Mouse (Mus musculus): ENCODE measurements around the gene Il6ra.

The Il6ra gene

DNA sequence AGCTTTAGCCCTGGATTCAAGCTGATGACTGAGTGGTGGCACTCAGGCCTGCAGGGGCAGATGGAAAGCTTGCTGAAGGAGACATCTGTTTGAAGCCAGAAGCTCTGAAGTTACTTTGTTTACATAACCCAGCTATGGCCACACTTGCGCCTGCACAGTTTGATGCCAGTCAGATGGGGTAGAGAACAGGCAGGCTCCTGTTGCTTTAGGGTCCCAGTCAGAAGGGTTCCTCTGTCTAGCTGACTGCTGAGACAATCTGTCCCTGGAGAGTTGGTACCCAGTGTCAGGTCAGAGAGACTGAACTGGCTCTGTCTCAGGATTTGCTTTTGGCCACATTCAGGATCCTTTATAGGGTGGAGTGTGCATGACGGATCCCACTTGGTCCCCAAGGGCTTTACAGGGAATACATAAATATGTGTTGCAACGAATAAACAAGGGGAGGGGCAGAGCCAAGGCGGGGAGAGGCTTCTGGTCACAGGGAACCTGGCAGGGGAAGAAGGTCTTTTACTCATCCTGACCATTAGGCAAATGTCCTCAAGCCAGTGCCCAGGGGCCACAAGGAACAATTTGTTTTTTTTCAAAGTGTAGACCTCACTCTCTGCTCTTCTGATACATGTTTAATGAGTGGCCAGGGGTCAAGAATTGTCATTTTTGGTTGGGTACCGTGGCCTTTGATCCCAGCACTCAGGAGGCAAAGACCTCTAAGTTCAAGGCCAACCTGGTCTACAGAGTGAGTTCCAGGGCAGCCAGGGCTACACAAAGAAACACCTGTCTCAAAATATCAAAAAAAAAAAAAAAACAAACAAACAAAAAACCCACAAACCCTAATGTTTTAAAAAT is 3.1 kb downstream of the Il6ra start:
- no peak for DNase-seq (ENCODE audit: low spot score)

DNA sequence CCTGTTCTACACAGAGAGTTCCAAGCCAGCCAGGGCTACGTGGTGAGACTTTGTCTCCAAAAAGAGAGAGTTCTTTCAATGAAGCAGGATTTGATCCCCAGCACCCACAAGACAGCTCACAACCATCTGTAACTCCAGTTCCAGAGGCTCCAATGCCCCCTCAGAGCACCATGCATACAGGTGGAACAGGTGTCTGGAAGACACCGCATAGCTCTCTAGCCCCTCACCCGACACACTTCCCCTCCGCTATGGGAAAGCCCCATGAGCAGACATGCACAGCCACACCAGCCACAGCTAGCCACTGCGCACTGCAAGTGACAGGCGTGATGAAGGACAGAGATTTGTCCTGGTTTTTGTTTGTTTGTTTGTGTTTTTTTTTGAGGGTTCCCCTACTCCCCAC is 4.2 kb downstream of the Il6ra start:
- DNase-seq (ENCODE audit: low spot score): no peak

DNA sequence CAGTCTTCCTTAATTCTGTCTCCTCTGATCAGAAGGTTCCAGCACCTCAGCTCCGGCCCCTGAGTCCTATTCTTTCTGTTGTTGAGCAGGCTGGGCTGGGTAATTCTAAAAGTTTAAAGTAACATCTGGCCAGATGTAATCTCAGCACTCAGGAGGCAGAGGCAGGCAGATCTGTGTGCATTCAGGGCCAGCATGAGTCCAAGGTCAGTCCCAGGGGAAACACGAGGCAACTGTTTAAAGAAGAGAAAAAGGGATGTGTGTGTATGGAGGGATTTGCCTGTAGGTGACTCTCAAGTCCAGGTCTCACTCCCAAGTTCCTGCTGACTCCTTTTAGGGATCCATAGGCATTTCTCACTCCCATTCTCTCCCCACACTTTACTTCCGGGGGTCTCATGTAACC is 5.2 kb downstream of the Il6ra start:
- no peak for DNase-seq (ENCODE audit: low spot score)

DNA sequence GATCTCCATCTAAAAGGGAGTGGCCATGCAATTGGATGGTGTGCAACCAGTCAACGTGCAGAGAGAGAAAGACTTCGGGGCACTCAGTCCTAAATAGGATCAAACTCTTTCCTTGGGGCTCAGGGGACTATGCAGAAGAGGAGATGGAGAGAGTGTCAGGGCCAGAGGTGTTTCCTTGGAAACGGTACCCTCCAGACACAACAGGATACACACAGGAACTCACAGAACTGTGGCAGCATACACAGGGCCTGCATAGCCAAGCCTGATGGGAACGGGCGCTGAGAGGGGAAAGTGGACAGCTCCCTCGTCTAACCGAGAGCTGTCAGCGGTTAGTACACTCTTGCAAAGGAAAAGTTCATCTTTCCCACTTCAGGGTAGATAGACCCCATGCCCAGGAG is 13.5 kb downstream of the Il6ra start:
- DNase-seq (ENCODE audit: low spot score): no peak

DNA sequence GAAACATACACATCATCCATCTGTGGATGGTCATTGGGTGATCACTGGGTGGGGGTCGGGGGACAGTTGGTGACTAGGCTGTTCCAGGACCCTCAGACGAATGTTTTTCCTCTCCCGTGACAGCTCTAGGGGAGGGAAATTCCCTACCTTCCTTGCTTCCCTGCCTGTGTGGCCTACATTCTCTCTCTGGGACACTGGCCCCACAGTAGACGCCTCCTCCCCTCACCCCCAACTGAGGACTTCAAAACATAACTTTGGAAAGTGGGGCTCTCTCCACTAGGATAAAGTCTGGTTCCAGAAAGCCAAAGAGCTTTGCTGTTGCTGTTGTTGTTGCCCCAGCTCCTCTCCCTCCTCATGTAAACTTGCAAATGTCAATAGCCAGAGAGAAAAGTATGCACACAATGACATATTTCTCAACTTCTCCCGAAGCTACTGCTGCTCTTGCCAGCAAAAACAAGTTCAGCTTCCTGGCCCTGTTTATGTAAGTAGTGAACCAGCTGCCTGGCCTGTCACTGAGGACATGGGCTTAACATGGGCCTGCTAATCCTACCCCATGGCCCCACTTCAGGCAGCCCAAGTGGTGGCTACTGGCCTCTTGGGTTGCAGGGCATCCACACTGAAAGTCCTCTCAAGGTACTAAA is 14.0 kb downstream of the Il6ra start:
- no peak for DNase-seq (ENCODE audit: low spot score)

DNA sequence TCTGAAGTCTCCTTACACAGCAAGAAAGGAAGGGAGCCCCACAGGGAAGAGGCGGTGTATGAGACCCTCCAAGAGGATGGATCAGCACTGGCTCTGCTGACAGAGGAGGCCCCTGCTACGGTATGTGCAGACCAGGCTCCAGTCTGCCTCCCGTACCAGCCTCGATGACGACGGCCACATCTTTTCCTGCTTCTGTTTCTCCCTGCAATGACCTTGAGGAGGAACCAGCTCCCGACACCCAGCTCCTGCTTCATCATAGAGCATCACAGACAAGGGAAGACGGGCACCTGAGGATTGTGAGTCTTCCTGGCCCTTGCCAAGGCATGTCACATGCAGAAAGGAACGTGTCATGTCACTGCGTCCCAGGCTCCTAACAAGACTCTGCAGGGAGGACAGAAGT is 15.0 kb downstream of the Il6ra start:
- no peak for DNase-seq (ENCODE audit: low spot score)

DNA sequence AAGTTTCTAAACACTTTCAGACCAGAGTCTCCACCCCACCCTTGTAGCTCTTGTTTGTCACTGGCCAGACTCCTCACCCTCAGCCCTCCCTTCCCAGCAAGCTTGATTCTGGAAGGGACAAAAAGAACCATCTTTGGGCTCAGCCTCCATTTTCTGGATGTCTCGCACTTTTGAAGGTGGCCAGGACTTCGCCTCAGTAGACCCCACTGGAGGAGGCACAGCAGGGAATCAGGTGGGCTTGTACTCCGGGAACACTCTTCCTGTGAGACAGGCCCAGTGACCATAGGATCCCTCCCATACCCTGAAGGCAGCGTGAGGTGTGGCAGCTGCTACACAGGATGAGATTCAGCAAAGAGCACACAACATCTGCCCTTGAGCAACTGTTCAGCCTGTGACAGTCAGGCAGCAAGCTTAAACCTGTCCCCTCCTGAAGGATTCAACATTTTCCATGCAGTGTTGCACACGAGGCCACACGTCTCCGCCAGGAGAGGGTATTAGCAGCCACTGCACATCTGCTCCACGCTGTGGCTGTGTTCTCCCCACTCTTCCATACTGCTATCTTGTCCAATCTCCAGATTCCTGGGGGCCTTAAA is 15.7 kb downstream of the Il6ra start:
- no peak for DNase-seq (ENCODE audit: low spot score)

DNA sequence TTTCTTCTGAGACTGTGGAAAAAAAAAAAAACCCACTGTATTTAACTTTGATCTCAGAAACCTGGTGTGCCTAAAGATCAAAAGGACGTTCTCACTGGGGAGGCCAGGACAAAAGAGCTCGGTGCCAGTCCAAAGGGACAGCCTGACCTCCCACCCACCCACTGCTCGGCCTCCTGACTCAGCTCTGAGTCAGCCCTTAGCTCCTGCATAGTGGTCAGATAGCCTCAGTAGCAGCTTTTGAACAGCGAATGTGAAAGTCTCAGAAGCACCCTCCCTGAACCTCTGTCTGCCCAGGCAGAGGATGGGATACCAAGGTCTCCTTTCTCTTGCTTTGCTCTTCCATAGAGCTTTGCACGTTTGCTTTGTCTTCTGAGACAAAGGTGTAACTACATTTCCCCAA is 16.4 kb downstream of the Il6ra start:
- no peak for DNase-seq (ENCODE audit: low spot score)

DNA sequence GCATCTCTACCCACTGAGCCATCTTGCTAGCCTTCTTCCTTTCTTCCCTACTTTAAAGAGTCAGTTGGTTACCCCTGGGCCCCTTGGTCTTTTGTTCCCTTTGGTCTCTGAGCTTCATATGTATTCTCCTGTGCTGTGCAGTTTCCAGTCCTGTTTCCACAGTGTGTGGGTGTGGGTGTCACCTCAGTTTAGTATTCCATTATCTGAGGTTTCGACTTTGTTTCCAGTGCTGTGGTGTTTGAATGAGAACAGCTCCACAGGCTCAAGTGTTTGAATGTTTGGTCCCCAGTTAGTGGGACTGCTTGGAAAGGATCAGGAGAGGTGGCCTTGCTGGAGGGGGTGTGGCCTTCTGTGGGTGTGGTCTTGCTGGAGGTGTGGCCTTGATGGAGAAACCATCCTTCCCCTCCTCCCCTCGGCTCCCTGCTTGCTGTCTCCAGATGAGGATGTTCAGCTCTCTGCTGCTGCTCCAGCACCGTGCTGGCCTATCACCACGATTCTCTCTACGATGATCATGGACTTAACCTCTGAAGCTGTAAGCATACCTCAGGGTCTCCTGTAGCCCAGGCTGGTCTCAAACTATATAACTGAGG is 20.4 kb downstream of the Il6ra start:
- no peak for DNase-seq (ENCODE audit: low spot score)

DNA sequence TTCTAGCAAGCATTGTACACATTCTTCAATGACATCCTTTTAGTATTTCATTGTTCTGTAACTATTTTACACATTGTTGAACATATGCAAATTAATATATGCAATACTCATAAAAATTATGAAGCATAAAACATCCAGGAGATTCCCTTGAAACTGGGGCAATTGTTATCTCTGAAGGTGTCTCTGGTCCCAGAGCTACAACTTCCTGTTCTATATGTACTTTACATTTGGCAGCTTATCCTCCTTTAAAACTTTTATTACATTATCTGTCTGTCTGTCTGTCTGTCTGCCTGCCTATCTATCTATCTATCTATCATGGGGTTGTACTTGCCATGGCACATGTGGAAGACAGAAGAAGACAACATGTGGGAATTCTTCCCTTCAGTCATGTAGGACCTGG is 21.3 kb downstream of the Il6ra start:
- DNase-seq (ENCODE audit: low spot score): no peak

DNA sequence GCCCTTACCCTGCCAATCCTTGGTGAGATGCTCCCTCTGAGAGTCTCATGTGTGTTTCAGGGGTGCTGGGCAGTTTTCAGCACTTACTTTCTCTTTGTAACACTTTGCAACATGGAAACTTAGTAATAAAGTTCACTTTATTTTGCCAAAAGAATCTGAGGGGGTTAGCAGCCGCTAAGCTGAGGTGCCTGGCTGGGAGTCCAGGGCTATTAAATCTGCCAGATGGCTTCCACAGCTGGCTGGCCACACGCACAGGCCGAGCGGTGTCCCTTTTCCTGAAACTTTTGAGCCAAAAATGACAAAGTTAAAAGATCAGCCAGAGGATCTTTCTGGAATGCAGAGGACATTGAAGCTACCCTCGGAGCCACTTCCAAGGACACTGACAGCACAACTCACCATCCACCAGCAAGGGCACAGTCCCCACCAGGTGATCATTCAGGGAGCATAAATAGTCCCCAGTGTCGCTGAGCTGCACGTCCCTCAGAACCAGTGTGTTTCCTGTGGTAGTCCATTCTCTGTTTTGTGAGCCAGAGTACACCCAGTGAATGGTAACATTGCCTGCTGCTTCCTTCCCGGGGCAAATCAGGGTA is 23.1 kb downstream of the Il6ra start:
- no peak for DNase-seq (ENCODE audit: low spot score)

DNA sequence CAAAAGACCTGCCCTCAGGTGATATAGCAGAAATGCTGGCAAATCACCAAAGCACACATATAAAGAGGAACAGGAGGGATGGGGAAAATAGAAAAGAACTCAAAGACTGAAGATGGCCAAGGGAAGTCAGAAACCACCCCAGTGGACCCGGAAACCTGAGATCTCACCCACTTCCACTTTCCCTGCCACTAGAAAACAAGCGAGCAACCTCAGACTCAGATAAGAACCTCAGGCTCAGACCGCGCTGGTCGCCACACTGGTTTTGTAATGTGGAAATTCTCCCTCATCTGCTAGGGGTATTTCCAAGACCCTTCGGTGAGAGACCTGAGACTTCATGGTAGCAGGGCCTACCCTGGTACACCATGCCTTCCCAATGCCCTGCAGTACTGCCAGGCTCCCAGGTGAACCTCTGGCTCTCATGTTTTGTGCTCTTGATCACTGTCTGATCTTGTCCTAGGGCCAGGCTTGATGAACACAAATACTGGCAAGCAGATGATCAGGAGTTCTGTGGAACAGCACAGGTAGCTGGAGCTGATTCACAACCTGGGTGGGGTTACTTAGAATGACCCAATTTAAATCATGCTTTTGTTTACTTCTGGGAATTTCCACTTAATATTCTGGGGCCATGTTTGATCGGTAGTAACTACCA is 25.3 kb downstream of the Il6ra start:
- no peak for DNase-seq (ENCODE audit: low spot score)

DNA sequence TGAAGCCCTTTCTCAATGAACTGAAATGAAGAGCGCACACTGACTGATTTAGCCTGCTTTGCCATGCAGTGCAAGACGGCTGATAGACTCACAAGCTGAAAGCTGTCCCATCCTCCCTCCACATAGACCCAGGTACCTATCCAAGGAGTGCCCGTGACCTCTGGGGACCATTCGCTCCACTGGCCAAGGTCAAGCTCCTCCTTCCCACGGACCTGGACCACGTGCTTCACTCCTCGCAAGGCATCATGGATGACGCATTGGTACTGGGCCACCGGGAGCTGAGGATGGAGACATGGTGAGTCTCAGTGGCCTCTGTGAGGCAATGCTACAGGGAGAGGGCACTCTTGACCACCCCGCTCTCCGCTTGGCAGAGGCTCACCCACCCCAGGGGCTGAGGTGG is 27.2 kb downstream of the Il6ra start:
- no peak for DNase-seq (ENCODE audit: low spot score)

DNA sequence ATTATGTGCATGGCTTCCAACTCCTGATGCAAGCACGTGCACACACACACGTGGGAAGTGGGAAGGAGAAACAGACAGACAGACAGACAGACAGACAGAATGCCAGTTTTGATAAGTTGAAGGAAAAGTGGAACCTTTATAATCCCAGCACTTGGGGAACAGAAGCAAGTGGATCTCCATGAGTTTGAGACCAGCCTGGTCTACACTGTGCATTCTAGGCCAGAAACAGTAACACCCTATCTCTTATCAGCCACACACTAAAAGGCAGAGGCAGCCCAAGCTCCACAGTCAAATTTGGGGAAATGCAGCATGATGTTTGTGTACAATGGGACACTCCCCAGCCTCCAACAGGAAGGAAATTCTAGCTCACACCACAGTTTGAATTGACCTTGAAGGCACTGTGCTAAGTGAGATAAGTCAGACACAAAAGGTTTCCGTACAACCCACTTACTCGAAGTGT is 29.4 kb downstream of the Il6ra start:
- no peak for DNase-seq (ENCODE audit: low spot score)

DNA sequence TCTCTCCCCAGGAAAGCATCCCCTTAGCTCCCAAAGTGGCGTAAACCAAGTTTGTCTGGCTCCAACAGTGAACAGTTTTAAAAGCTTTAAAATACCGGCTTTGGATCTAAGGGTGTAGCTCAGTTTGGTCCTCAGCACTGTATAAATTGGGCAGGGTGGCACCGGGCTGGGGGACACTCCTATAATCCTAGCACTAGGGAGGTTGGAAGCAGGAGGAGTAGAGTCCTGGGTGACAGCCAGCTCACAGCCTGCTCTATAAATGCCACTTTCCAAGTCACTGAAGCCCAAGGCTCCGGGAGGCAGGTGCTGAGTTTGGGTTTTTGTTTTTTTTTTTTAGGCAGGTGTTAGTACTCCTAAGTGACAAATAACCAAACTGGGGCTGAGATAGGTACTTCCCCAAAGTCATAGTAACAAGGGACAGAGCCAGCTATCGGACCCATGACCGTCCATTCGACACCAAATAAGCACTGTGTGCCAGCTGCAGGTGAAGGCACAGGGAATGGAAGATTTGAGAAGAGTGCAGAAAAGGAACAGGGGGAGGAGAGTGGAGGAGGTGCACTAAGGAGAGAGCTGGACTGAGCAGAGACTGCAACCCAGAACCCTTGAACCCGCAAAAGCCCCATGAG is 30.3 kb downstream of the Il6ra start:
- DNase-seq (ENCODE audit: low spot score): no peak

DNA sequence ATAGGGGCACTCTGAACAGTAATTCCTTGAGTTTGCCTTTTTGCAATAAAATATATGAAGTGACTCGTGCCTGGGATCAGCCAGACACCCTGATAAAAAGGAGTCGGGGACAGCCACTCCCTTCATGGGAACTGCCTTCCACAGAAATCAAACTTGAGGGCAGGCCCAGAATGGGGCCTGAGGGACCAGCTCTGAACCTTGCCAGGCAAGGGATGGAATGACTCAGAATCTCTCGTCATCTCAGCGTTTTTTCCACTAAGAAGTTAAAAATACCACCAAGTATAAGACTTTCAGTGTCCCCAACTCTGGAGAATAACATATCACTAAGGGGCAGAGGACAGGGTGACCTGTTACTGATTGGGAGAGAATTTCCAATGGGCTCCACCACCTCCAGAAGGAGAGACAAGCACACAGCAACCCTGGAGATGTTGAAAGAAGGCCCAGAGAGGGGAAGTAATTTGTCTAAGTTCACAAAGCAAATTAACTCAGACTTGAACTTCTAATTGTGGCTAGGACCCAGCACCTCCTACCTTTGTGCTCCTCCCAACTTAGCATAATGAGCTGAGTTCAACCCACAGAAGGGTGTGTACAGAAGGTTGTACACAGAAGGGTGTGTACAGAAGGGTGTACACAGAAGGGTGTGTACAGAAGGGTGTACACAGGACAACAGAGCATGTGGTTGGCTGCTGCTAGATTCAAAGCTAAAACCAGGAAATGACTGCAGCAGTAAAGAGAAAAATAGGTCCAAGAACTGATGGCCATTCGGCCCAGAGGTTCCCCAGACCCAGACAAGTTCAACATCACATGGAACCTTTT is 32.8 kb downstream of the Il6ra start:
- DNase-seq (ENCODE audit: low spot score): no peak

DNA sequence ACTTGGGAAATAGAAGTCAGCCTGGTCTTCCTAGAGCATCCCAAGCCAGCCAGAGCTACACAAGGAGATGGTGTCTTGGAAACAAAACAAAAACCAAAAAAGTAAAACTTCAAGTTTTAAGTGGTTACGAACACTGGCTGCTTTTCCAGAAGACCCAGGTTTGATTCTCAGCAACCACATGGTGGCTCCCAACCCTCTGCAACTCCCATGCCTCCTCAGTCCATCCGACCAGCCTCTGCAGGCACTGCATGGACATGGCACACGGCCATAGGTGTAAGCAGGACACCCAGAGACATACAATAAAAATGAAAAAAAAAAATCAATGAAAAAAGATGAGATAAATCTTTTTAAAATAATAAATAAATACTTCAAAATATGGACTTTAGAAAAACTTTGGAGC is 33.7 kb downstream of the Il6ra start:
- DNase-seq (ENCODE audit: low spot score): no peak

DNA sequence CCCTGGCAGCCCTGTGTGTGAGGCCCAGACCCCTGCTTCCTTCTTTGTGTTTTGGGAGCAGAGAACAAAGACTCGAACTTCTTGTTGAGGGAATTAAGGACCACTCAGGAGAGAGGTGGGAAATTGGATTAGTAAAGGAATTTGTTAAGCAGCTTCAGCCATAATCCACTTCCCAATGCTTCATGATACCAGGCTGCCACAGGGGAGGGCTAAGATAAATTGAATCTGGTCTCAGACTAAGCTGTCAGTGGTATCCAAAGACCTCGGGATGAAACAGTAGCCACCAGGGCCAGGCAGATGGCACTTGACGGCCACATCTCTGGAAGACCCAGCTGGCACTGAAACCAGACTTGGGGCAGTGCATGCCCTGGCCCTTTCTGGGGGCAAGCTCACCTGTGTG is 34.5 kb downstream of the Il6ra start:
- no peak for DNase-seq (ENCODE audit: low spot score)

DNA sequence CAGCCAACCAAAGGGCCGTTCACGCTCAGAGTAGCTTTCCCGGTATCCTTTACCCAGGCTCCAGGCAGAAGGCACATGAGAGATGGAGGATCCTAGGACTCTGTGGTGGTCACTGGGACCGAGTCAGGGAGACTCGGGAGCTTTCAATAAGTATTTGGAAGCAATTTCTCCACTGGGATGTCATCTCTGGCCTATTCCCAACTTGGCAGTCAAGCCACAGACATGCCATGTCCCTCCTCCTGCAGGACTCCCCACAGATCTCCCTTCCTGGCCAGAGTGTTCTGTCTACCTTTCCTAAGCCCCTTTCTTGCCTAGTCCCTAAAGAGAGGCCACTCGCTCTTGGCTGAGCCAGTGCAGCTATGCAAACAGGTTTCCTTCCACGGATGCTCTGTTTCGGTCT is 35.9 kb downstream of the Il6ra start:
- DNase-seq (ENCODE audit: low spot score): no peak

DNA sequence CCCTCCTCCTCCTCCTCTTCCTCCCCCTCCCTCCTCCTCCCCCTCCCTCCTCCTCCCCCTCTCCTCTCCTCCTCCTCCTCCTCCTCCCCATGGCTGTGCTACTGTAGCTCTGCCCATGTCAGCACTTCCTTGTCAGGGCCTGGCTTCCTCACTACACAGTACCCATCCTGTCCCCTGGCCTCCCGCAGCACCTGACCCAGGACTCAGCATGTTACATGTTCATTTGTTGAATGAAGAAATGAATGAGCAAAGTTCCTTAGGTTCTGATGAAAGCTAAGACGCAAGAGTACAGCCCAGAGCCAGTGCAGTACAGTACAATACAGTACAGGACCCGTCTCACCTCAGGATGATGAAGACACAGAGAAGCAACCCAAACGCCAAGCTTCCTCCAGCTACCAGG is 36.5 kb downstream of the Il6ra start:
- DNase-seq (ENCODE audit: low spot score): no peak

DNA sequence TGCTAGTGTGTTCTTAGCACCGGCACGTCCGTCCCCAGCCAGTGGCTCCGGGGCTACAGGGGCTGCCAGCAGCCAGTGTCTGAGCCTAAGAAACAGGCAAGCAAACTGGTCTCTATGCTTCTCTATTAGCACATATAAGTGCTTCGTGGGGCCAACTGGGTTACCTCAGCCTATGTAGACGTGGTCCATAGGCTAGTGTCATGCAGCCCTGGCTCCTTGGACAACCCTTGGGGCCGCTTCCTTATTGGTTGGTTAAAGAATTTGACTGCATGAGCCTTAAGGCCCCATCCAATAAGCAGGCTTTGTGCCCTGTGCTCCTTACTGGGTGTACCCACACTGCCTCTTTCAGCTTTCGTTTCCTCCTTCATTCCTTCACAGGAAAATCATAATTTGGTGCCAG is 37.2 kb downstream of the Il6ra start:
- no peak for DNase-seq (ENCODE audit: low spot score)

Measured in ovary, postnatal 36 days (tissue).